Mouse (Mus musculus): ENCODE measurements at regions not wholly inside any gene's neighbourhood (a gene's known extent, or its start where the extent isn't known, plus 50 kb on each side); places are given as distances from the start of the nearest gene placed in this dataset.
"Not testable (repeated sequence)": the region's sequence is repeated elsewhere in the genome, so short reads cannot be mapped to it uniquely, and the experiment has no call there.

- intact Hi-C loops (cut with DNase I); DNase-seq: not testable (repeated sequence)
Measured at GRCm38 (mm10) chr12:20292368-20292767, 338.1 kb downstream of the Gm21863 start.

GRCm38 (mm10) chr12:20311951-20312849, 357.9 kb downstream of the Gm21863 start:
- DNase-seq = peak in 1 of 2 experiments; percentile 0
- intact Hi-C loops (cut with DNase I) = not testable (repeated sequence)

All from heart, postnatal 14 days (tissue).